Mouse (Mus musculus) spleen, embryonic (tissue): ENCODE measurements around the gene Hmgcl.
"Not testable (repeated sequence)": the region's sequence is repeated elsewhere in the genome, so short reads cannot be mapped to it uniquely, and the experiment has no call there.

Source experiments
- CTCF ChIA-PET: fragments of 350-600 bp; sonication (Branson Sonifier 250); formaldehyde crosslinking; loops from one replicate; lab custom pipeline; 2022; lab: Charles Lee

The Hmgcl gene

DNA sequence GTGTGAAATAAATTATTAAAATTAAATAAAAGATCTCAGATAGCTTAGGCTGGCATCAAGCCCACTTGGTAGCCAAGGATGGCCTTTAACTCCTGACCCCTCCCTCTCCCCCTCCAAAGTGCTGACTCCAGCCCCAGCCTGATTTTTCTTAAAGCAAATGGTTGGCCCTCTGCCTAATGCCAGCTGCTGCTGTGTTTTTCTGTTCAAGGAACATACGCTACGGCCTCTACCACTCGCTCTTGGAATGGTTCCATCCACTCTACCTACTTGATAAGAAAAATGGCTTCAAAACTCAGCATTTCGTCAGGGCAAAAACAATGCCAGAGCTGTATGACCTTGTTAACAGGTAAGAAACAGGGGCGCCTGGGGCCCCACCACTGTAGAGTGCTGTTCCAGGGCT, 20.9 kb upstream of the Hmgcl start:
- CTCF ChIA-PET: no interaction called here

DNA sequence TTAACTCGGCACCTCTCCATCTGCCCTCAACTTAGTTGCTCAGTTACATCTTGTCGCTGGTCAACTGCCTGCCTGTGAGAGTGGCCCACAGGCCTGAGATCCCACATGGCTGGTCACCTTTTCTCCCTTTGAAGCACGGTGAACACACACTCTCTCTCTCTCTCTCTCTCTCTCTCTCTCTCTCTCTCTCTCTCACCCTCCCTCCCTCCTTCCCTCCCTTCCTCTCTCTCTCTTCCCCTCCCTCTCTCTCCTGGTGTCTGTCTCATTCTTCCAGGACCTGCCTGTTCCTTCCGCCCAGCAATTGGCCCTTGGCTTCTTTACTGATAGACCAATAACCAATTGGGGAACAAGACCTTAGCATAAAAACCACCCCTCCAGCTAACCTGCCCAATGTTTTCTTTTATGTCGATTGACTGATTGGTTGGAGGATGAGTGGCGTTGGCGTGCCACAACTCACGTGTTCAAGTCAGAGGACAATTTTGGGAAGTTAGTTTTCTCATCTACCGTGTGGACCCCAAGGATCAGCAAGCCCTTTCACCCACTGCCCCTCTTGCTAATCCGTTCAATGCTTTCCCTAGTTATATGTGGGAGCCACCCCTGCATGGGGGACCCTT, 19.9 kb upstream of the Hmgcl start:
- CTCF ChIA-PET: no interaction called here

DNA sequence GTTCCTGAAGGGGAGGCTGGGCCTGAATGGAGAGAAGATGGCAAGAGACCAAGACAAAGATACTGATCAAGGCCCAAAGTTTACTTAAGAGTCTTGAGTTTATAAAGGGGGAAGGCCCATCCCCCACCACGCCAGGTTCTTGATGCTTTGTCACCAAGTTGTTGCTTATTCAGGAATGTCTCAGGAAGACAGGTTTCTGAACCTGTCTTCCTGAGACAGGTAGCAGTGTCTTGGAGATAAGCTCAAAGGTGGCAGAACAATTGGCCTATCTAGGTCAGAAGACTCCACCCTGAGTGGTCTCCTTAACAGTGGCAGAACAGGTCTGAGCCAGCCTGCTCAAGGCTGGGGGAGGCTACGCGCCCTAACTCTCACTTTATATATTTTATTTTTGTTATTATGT, 19.4 kb upstream of the Hmgcl start:
- CTCF ChIA-PET: interaction anchor here (0.6 kb wide), 1 partner anchor 106 kb away, joined by 5 read pairs; no protein-coding TSS in a partner anchor

DNA sequence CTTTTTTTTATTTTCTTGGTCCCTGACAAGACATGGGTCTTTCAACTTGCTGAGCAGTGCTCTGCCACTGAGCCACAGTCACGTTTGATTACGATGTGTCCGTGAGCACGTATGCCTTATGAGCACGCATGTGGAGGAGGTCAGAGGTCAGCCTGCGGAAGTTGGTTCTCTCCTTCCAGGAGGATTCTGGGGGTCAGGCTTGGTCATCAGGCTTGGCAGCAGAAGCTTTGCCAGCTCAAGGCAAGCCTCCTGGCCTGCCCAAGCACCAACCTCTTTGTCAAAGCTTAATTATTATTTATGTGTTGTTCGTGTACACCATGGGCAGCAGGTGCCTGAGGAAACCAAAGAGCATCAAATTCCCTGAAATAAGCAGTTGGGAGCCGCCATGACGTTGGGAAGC, 17.9 kb upstream of the Hmgcl start:
- CTCF ChIA-PET: no interaction called here

DNA sequence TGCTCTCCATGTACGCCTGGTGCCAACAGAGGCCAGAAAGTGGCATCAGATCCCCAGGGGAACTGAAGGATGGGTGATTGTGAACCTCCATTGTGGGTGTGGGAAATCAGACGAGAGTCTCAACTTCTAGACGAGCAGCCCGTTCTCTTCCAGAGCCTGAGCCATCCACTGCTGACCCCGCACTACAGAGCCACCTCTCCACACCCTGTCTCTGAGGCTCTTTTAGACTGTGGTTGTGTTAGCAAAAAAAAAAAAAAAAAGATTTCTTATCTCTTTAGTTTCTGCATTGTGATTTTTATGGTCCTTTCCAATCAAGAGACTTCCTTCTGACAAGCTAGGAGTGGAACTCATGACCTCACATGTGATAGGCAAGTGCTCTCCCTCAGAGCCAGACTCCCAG, 16.8 kb upstream of the Hmgcl start:
- CTCF ChIA-PET: interaction anchor here (0.6 kb wide), 1 partner anchor 130 kb away, joined by 3 read pairs; no protein-coding TSS in a partner anchor

DNA sequence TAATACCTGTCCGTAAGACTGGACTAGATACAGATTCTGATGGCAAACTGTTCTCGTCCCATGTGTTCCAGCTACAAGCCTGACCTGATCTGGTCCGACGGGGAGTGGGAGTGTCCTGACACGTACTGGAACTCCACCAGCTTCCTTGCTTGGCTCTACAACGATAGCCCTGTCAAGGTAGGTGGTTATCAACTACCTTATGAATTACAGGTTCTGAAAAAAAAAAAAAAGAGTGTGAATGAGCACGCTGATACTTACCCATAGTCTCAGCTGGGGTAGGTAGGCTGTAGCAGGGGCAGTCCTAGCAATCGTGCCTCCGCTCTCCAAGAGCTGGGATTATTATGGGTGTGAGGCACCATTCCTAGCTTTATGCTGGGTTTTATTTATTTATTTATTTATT, 16.4 kb upstream of the Hmgcl start:
- CTCF ChIA-PET: interaction anchor here (0.6 to 0.7 kb wide), 2 partner anchors 130 to 640 kb away, joined by 3 to 4 read pairs; no protein-coding TSS in a partner anchor

DNA sequence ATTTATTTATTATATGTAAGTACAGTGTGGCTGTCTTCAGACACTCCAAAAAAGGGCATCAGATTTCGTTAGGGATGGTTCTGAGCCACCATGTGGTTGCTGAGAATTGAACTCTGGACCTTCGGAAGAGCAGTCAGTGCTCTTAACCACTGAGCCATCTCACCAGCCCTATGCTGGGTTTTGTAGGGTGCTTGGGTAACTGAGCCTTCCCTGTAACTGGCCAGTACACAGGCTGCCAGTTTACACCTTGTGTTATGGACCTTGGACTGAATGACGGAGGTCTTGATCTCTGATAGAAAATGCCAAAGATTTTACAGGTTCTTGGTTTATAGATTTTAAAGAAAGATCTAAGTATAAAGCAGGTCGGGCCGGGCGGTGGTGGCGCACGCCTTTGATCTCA, 16.0 kb upstream of the Hmgcl start:
- CTCF ChIA-PET: interaction anchor here (0.6 to 0.7 kb wide), 2 partner anchors 19 to 640 kb away, joined by 4 to 6 read pairs; no protein-coding TSS in a partner anchor

DNA sequence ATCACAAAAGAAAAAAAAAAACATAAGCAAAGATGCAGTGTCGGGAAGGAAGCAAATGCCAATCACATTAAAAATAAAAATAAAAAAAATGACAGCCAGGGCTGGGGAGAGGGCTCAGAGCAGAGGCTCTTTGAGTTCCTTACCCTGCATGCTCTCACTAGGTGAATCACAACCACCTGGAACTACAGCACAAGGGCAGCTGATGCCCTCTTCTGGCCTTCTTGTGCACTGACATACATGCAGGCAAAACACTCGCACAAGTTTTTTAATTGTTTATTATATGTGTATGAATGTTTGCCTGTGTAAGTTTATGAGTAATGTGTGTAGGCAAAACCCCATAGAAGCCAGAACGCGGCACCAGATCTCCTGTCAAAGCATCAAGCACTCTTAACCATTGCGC, 14.4 kb upstream of the Hmgcl start:
- CTCF ChIA-PET: interaction anchor here (0.7 kb wide), 1 partner anchor 11 kb away, joined by 3 read pairs; the partner anchor contains the start of gene Fuca1

DNA sequence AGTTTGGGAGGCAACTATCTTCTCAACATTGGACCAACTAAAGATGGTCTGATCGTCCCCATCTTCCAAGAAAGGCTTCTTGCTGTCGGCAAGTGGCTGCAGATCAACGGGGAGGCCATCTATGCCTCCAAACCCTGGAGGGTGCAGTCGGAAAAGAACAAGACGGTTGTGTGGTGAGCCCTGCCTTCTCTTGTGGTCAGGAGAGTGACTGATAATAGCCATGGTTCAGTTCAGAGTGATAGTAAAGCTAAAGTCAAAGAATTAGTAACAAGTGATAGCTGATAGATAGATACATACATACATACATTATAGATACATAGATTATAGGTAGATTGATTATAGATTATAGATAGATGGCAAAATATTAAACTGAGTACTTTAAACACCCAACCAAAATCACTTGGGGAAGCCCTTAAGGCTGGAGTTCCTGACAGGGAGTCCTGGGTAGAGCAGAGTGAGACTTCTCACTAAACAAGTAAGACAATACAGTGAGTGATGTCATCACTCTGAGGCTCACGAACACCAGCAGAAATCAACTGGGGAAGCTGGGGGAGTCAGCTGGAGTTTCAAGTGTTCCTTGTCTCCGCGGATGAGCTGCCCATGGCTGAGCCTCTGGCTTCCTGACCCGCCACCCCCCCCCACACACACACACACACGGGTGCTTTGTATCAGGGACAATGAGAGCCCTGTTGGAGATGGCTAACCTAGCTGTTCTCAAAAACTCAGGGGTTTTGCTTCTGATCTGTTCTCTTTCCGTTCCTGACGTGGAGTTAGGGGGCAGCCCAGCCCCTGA, 11.3 kb upstream of the Hmgcl start:
- CTCF ChIA-PET: no interaction called here

DNA sequence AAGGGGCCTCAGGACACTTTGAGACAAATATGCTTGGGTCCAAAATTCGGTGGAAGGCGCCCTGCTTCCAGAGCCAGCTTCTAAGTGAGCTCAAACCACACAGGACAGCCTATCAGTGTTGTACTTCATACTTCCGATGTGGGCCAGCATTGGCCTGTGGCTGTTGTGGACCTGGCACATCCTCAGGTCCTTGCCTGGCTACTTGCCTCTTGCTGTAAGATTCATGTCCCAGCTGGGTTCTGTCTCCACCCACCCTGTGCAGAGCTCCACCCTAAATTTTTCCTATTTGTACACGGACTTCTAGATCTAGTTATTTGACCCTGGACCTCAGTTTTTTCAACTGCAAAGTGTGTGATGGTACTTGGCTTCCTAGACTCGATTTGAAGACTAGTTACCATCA, 10.7 kb upstream of the Hmgcl start:
- CTCF ChIA-PET: no interaction called here

DNA sequence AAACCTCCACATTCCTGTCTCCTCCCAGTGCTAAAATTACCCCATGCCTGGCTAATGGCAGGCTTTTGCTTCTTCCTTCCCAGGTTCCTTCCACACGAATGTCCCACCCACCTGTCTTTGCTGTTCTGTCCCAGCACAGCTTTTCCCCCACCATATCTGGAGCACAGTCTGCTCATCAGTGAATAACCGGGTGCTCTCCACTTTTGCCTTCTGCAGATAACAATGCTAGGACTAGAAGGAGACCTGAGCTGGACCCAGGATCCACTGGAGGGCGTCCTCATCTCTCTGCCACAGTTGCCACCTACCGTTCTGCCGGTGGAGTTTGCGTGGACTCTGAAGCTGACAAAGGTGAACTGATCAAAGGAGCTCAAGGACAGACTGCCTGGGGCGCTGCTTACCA, 7.4 kb upstream of the Hmgcl start:
- CTCF ChIA-PET: interaction anchor here (0.5 kb wide), 1 partner anchor 14 kb away, joined by 3 read pairs; no protein-coding TSS in a partner anchor

DNA sequence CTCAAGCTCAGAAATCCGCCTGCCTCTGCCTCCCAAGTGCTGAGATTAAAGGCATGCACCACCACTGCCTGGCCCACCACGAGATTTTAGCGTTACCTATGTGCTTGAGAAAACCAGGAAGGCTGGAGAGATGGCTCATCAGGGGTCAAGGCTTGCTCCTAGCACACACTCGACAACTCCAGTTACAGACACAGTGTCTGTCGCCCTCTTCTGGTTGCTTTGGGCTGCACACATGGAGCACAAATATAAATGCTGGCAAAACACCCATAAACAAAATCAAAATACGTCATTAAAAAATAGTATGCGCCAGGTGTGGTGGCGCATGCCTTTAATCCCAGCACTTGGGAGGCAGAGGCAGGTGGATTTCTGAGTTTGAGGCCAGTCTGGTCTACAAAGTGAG, 5.2 kb upstream of the Hmgcl start:
- CTCF ChIA-PET: not testable (repeated sequence)

DNA sequence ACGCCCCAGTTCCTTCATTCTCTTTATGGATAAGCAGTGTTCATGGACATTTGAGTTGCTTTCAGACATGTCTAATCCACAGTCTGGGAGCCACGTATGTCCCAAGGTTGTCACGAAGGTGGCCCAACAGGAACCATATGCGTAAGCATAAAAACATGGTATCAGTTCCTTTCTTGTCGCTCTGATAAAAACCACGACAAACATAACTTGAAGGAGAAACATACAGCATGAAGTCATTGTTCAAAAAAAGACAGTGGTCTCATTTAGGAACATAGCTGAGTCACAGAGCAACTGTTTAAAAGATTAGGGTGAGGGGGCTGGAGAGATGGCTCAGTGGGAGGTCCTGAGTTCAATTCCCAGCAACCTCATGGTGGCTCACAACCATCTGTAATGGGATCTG, 4.1 kb upstream of the Hmgcl start:
- CTCF ChIA-PET: no interaction called here

DNA sequence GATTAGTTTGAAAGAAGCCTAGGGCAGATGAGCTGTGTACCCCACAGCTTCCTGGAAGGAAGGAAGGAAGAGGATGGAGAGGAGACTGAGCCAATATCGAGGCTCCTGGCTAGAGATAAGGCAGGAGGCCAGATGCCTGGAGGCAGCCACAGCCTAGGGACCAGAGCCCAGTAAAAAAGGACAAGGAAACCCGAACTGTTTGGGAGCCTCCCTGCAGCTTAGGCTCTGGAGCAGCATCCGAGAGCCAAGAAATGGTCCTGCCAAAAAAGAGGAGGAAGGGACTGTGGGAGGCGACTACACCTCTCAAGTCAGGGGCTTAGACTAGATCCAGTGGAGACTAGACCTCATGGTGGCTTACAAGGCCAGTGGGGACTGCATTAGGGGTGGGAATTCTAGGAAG, 2.9 kb upstream of the Hmgcl start:
- CTCF ChIA-PET: interaction anchor here (0.8 kb wide), 1 partner anchor 145 kb away, joined by 7 read pairs; no protein-coding TSS in a partner anchor

DNA sequence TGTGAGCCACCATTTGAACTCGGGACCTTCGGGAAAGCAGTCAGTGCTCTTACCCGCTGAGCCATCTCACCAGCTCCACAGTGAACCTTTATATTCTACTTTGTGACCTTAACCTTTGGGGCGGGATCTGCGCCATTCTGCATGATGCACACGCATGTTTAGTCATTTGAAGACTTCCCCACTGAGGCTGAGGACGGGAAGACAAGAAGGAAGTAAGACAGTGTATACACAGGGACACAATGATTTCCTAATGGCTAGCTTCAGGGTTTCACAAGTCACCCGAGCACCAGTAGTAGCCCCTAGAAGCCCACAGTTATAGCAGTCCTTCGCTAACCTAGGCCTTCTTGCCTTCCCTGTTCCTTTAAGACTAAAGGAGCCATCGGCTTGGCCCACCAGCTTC, 542 bp upstream of the Hmgcl start:
- CTCF ChIA-PET: interaction anchor here (0.6 kb wide), 1 partner anchor 144 kb away, joined by 8 read pairs; no protein-coding TSS in a partner anchor

DNA sequence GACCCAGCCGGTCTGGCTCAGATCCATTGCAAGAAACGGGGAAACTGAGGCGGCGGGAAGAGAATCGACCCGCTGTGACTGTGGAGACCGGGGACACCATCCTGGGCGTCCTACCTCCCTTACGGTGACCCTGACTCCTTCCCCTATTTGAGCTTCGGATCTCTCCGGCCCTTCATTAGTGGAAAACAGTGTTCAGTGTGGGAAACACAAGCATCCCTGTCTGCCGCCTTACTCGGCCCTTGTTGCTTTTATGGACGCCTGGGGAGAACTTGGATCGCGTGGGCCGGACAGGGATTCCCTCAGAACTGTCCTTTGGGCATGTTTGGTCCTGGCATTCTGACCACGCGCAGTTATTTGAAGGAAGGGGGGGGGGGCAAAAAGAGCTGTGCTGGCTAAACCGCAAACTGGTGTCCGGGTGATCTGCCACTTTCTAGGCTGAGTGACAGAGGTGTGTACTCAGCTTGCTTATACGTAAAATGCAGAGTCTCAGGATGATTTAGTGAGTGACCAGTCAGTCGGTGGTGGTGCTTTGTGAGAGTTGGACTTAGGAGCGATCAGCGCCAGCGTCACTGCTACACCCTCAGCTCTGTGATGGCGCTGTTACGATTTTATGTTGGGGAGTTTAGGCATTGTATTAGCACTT, 532 bp downstream of the Hmgcl start:
- CTCF ChIA-PET: interaction anchor here (0.7 to 1.6 kb wide), 3 partner anchors 10 to 14 kb away, joined by 3 to 11 read pairs (median 4); no protein-coding TSS in a partner anchor

DNA sequence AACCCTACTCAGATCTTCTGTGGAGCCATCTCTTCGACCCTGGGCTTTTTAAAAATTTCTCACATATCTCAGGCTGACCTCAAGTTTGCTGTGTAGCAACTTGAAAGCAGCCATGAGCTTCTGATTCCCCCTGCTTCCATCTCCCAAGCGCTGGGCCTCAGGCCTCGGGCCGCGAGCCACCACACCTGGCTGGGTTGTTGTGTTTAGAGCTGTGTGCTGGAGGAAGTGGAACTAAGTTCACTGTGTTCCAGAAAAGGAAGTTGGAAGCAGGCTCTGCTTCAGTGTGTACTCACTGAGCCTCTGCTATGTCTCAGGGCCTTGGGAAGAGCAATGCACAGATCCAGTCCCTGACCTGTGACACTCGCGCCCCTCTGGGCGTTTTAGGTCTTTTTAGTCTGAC, 1.9 kb downstream of the Hmgcl start:
- CTCF ChIA-PET: interaction anchor here (0.7 to 1.0 kb wide), 3 partner anchors 34 to 77 kb away, joined by 3 to 5 read pairs (median 3); no protein-coding TSS in a partner anchor

DNA sequence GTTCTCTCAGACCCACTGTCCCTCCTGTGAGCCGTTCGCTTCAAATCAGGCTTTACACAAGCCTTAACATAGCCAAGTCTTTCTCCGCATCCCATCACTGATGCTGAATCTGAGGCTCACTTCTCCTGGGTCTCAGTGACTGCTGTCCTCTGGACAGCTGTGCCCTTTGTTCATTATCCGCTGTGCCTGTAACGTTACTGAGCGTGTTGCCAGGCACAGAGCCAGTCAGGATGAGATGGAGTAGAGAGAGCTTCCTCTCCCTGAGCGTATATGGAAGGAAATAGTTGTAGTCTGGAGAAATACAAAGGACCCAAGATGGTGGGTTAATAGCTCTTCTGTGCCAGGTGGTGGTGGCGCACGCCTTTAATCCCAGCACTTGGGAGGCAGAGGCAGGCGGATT, 3.2 kb downstream of the Hmgcl start:
- CTCF ChIA-PET: interaction anchor here (0.9 kb wide), 1 partner anchor 19 kb away, joined by 6 read pairs; no protein-coding TSS in a partner anchor

DNA sequence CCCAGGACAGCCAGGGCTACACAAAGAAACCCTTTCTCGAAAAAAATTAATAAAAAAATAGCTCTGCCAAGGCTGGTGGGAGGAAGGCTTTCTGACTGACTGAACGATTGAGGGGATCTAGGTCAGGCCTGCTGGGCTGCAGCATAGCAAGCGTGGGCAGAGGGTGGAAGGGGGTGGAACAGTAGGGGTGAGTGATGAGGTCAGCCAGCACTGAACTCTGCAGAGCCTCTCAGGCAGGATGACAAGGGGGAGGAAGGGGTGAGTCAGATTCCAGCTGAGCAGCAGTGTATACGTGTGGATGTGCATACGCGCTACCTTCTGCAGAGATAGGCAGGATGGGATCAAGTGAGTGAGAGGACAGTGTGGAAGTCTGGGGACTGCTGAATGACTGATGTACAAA, 3.7 kb downstream of the Hmgcl start:
- CTCF ChIA-PET: interaction anchor here (0.5 to 0.9 kb wide), 2 partner anchors 19 to 80 kb away, joined by 3 to 6 read pairs; no protein-coding TSS in a partner anchor

DNA sequence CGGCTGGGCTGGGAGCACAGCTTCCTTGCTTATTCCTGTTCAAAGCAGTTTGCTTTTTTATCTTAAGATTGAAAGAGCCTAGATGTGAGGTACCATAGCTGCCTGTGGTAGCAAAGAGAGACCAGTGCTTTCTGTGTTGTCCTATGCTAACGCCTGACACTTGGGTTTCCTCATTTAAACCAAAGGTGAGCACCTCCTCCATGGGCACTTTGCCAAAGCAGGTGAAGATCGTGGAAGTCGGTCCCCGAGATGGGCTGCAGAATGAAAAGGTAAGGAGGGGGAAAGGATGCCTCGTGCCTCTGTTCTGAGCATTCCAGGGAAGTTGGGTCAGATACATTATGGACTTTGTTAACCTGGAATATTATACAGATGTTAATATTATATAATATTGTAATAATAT, 4.1 kb downstream of the Hmgcl start:
- CTCF ChIA-PET: interaction anchor here (0.5 to 0.6 kb wide), 2 partner anchors 80 to 363 kb away, joined by 3 read pairs; no protein-coding TSS in a partner anchor

DNA sequence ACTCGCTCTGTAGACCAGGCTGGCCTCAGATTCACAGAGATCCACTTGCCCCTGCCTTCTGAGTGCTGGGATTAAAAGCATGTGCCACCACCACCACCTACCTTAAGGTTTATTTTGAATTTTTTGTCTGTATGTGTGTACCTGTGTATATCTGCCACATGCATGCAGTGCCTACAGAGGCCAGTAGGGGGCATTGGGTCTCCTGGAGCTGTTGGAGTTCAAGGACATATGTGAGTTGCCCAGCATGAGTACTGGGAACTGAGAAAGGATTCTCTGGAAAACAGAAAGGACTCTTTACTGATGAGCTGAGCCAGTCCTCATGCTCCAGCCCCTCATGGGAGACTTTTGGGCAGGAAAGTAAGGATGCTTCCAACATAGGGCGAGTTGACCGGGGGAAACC, 5.3 kb downstream of the Hmgcl start:
- CTCF ChIA-PET: no interaction called here

DNA sequence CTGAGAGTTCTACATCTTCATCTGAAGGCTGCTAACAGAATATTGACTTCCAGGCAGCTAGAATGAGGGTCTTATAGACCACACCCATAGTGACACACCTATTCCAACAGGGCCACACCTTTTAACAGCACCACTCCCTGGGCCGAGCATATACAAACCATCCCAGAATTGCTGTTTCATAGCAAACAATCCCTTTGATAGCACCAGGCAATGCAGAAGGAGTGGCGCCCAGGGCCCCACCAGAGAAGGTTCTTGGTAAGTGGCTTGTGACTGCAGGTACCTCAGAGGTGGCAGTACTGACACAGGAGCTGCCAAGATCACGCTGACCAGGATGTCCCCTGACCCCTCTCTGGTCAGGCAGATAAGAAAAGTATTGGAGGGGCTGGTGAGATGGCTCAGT, 6.9 kb downstream of the Hmgcl start:
- CTCF ChIA-PET: interaction anchor here (0.6 to 0.7 kb wide), 3 partner anchors 14 to 1885 kb away, joined by 3 to 7 read pairs (median 3); no protein-coding TSS in a partner anchor
